Mouse (Mus musculus): ENCODE measurements around the gene Zbtb33. TPM values are rescaled to one million over a fixed set of nuclear protein-coding genes. Genes with fewer than 3 reads are reported as not detected.

Zbtb33 gene
- 1.5 TPM for polyA plus RNA-seq (2017; shearing (Covaris generic))

GRCm38 (mm10) chrX:38189552-38190457 is at the start of gene Zbtb33:
Gene Zbtb33 (plus strand): TSS chrX:38189793.

Other genes starting within 250 kb of the Zbtb33 start
- gene Btg1-ps1, start 171.0 kb upstream of the Zbtb33 start, polyA plus RNA-seq (2017; shearing (Covaris generic)): not detected
- not detected for gene Btg1-ps2, start 146.7 kb upstream of the Zbtb33 start, polyA plus RNA-seq (2017; shearing (Covaris generic))
- gene Rhox10, start 123.3 kb upstream of the Zbtb33 start, polyA plus RNA-seq (2017; shearing (Covaris generic)): not detected
- gene Rhox11, start 104.7 kb upstream of the Zbtb33 start, polyA plus RNA-seq (2017; shearing (Covaris generic)): not detected
- not detected for gene Rhox12, start 78.9 kb upstream of the Zbtb33 start, polyA plus RNA-seq (2017; shearing (Covaris generic))
- gene Rhox13, start 68.6 kb upstream of the Zbtb33 start, polyA plus RNA-seq (2017; shearing (Covaris generic)): not detected
- not detected for gene Tmem255a, start 62.6 kb downstream of the Zbtb33 start, polyA plus RNA-seq (2017; shearing (Covaris generic))
- gene Atp1b4, start 126.4 kb downstream of the Zbtb33 start, polyA plus RNA-seq (2017; shearing (Covaris generic)): not detected